Mouse (Mus musculus): Measurements from ENCODE around the gene Mrpl16. TPM values are rescaled to one million over a fixed set of nuclear protein-coding genes. Genes with fewer than 3 reads are reported as not detected.

The Mrpl16 gene
- polyA plus RNA-seq, 1 experiment from 2014 or later: 48.6 TPM

GRCm38 (mm10) chr19:11819143-11819700 lies 49.0 kb downstream of the Mrpl16 start, which contains the start of gene Stx3:
TSS of gene Stx3 (minus strand) at chr19:11819403.
- Histone ChIP-seq H3K27ac (ENCODE audit: low read depth, low read length) (no peak within 1 kb of the TSS), H3K9ac (ENCODE audit: low read length) (peak within 1 kb of the TSS; percentile 59), H3K4me2 (ENCODE audit: low read depth) (peak within 1 kb of the TSS; percentile 96), H3K4me3 (ENCODE audit: low read depth, low read length) (peak within 1 kb of the TSS; percentile 58), H3K4me1 (ENCODE audit: control insufficient read depth, insufficient read depth, low read length) (no peaks in the 10 kb centered on the region), H3K9me3 (ENCODE audit: control insufficient read depth, low read length) (no peaks in the 10 kb centered on the region), H3K27me3 (ENCODE audit: control insufficient read depth, insufficient read depth, low read length) (peaks cover 36% of the 10 kb centered on the region), H3K36me3 (ENCODE audit: control insufficient read depth, insufficient read depth, low read length) (no peaks in the 10 kb centered on the region)
- ATAC-seq (ENCODE audit: insufficient read depth, low FRiP score, low TSS enrichment): no peak
- DNase-seq (ENCODE audit: low spot score): peak; percentile 31
- WGBS: 1% methylated on average over 20 of the region's 20 CpGs

GRCm38 (mm10) chr19:11819800-11820199 lies 49.6 kb downstream of the Mrpl16 start:
- ATAC-seq (ENCODE audit: insufficient read depth, low FRiP score, low TSS enrichment) (peak; percentile 67), DNase-seq (ENCODE audit: low spot score) (peak; percentile 85)
- Histone ChIP-seq H3K9ac (ENCODE audit: low read length) (no peak overlapping the region), H3K9me3 (ENCODE audit: control insufficient read depth, low read length) (no peaks in the 10 kb centered on the region), H3K36me3 (ENCODE audit: control insufficient read depth, insufficient read depth, low read length) (no peaks in the 10 kb centered on the region), H3K4me3 (ENCODE audit: low read depth, low read length) (peak overlapping the region; percentile 58), H3K4me2 (ENCODE audit: low read depth) (peak overlapping the region; percentile 96), H3K27me3 (ENCODE audit: control insufficient read depth, insufficient read depth, low read length) (peaks cover 36% of the 10 kb centered on the region), H3K4me1 (ENCODE audit: control insufficient read depth, insufficient read depth, low read length) (no peaks in the 10 kb centered on the region), H3K27ac (ENCODE audit: low read depth, low read length) (no peak overlapping the region)
- under 1% methylated on average over 15 of the region's 15 CpGs for WGBS

DNA sequence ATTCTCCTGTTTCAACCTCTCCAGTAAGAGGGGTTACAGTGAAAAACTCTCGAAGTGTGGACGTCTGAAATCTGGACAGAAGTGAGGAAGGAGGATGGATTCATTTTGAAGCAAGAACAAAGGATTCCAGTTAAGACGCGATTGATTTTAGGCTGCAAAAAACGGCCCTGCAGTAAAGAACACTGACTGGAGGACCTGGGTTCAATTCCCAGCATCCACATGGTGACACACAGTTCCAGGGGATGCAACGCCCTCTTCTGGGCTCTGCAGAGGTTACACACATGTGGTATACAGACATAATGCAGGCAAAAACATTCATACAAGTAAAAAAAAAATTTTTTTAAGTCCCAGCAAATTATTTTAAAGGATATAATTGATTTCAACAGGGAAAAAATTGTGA lies 50.0 kb downstream of the Mrpl16 start:
- Histone ChIP-seq H3K4me3 (ENCODE audit: low read depth, low read length) (peak overlapping the region; percentile 58; the same call in 1 of the 2 replicates), H3K27ac (ENCODE audit: low read depth, low read length) (no peak overlapping the region), H3K36me3 (ENCODE audit: control insufficient read depth, insufficient read depth, low read length) (no peaks in the 10 kb centered on the region), H3K27me3 (ENCODE audit: control insufficient read depth, insufficient read depth, low read length) (peaks cover 36% of the 10 kb centered on the region), H3K4me2 (ENCODE audit: low read depth) (peak overlapping the region; percentile 96; the same call in 1 of the 2 replicates), H3K4me1 (ENCODE audit: control insufficient read depth, insufficient read depth, low read length) (no peaks in the 10 kb centered on the region), H3K9me3 (ENCODE audit: control insufficient read depth, low read length) (no peaks in the 10 kb centered on the region), H3K9ac (ENCODE audit: low read length) (no peak overlapping the region)
- DNase-seq (ENCODE audit: low spot score): no peak
- ATAC-seq (ENCODE audit: insufficient read depth, low FRiP score, low TSS enrichment): no peak; the same call in 1 of the 2 replicates
- WGBS: 34% methylated on average over 6 of the region's 6 CpGs

GRCm38 (mm10) chr19:11823346-11824065 lies 53.3 kb downstream of the Mrpl16 start:
- Histone ChIP-seq H3K4me3 (ENCODE audit: low read depth, low read length) (no peak overlapping the region), H3K4me2 (ENCODE audit: low read depth) (no peak overlapping the region), H3K27ac (ENCODE audit: low read depth, low read length) (no peak overlapping the region), H3K36me3 (ENCODE audit: control insufficient read depth, insufficient read depth, low read length) (no peaks in the 10 kb centered on the region), H3K4me1 (ENCODE audit: control insufficient read depth, insufficient read depth, low read length) (no peaks in the 10 kb centered on the region), H3K9me3 (ENCODE audit: control insufficient read depth, low read length) (no peaks in the 10 kb centered on the region), H3K27me3 (ENCODE audit: control insufficient read depth, insufficient read depth, low read length) (peaks cover 17% of the 10 kb centered on the region), H3K9ac (ENCODE audit: low read length) (no peak overlapping the region)
- DNase-seq (ENCODE audit: low spot score): no peak
- WGBS: 35% methylated on average over 4 of the region's 4 CpGs
- no peak for ATAC-seq (ENCODE audit: insufficient read depth, low FRiP score, low TSS enrichment)

Other genes starting within 250 kb of the Mrpl16 start
- 0.49 and 0.53 TPM in 2 replicates for gene Ms4a4d, start 233.6 kb upstream of the Mrpl16 start, polyA plus RNA-seq (2014; fragmentation: Nextera tagmentation; extraction: Ambion mirVana)
- 1.9 and 3.5 TPM in 2 replicates for gene Ms4a6d, start 165.5 kb upstream of the Mrpl16 start, polyA plus RNA-seq (2014; fragmentation: Nextera tagmentation; extraction: Ambion mirVana)
- 0.15 TPM in 1 of 2 replicates, not detected in the other for gene Ms4a2, start 146.7 kb upstream of the Mrpl16 start, polyA plus RNA-seq (2014; fragmentation: Nextera tagmentation; extraction: Ambion mirVana)
- 0.32 TPM in 1 of 2 replicates, not detected in the other for gene Ms4a3, start 129.5 kb upstream of the Mrpl16 start, polyA plus RNA-seq (2014; fragmentation: Nextera tagmentation; extraction: Ambion mirVana)
- gene Oosp2, start 109.8 kb upstream of the Mrpl16 start, polyA plus RNA-seq (2014; fragmentation: Nextera tagmentation; extraction: Ambion mirVana): not detected in 2 replicates
- gene Oosp1, start 79.2 kb upstream of the Mrpl16 start, polyA plus RNA-seq (2014; fragmentation: Nextera tagmentation; extraction: Ambion mirVana): not detected in 2 replicates
- gene Oosp3, start 73.3 kb upstream of the Mrpl16 start, polyA plus RNA-seq (2014; fragmentation: Nextera tagmentation; extraction: Ambion mirVana): not detected in 2 replicates
- not detected in 2 replicates for gene Gif, start 22.8 kb upstream of the Mrpl16 start, polyA plus RNA-seq (2014; fragmentation: Nextera tagmentation; extraction: Ambion mirVana)
- 6.0 and 6.4 TPM in 2 replicates for gene Stx3, start 49.0 kb downstream of the Mrpl16 start, polyA plus RNA-seq (2014; fragmentation: Nextera tagmentation; extraction: Ambion mirVana)
- gene Olfr1417, start 68.8 kb downstream of the Mrpl16 start, polyA plus RNA-seq (2014; fragmentation: Nextera tagmentation; extraction: Ambion mirVana): not detected in 2 replicates
- gene Olfr1418, start 90.7 kb downstream of the Mrpl16 start, polyA plus RNA-seq (2014; fragmentation: Nextera tagmentation; extraction: Ambion mirVana): not detected in 2 replicates
- not detected in 2 replicates for gene Olfr1419, start 104.7 kb downstream of the Mrpl16 start, polyA plus RNA-seq (2014; fragmentation: Nextera tagmentation; extraction: Ambion mirVana)
- gene Olfr1420, start 116.2 kb downstream of the Mrpl16 start, polyA plus RNA-seq (2014; fragmentation: Nextera tagmentation; extraction: Ambion mirVana): not detected in 2 replicates
- gene Patl1, start 142.0 kb downstream of the Mrpl16 start, polyA plus RNA-seq (2014; fragmentation: Nextera tagmentation; extraction: Ambion mirVana): 24.7 and 25.7 TPM in 2 replicates
- 6.6 and 6.7 TPM in 2 replicates for gene Osbp, start 195.6 kb downstream of the Mrpl16 start, polyA plus RNA-seq (2014; fragmentation: Nextera tagmentation; extraction: Ambion mirVana)